19 mouse cellular contexts compared by ENCODE assay signal in genomic region chr8:127115837-127116236, GRCm38 (mm10). TPM values are rescaled to one million over a fixed set of nuclear protein-coding genes. Genes with fewer than 3 reads are reported as not detected.
"Had no signal": no experiment of that assay in that cellular context is flagged by ENCODE, and none has a peak within 500 bp of the region (broad histone marks: within the 10 kb centered on the region; RNA-seq: fewer than 3 reads in every experiment).

No protein-coding gene starts in this region.

- H3K4me1 ChIP-seq: liver, embryonic 12.5 days had no signal

- H3K4me2 ChIP-seq: kidney, embryonic 15.5 days; liver, embryonic 12.5 days; lung, embryonic 14.5 days; midbrain, embryonic 12.5 days; midbrain, embryonic 15.5 days; neural tube, embryonic 12.5 days; neural tube, embryonic 15.5 days had no signal

- H3K36me3 ChIP-seq: kidney, embryonic 15.5 days; liver, embryonic 12.5 days; midbrain, embryonic 12.5 days; midbrain, embryonic 15.5 days; neural tube, embryonic 12.5 days; neural tube, embryonic 15.5 days had no signal

- DNase-seq: kidney, adult 11 months; kidney, adult 8-10 months; kidney, postnatal 10 days; kidney, postnatal 36 days; layer of hippocampus, postnatal 36 days; lung, embryonic 14.5 days; right cerebral cortex, adult 18-20 months; right cerebral cortex, postnatal 14 days; right cerebral cortex, postnatal 4 days; thymus, adult 18-20 months; thymus, postnatal 36 days had no signal

- H3K27ac ChIP-seq: kidney, embryonic 15.5 days; left cerebral cortex, adult 2 months; liver, embryonic 12.5 days; macrophage; midbrain, embryonic 12.5 days; midbrain, embryonic 15.5 days; neural tube, embryonic 12.5 days; neural tube, embryonic 15.5 days had no signal

- H3K4me3 ChIP-seq: kidney, embryonic 15.5 days; left cerebral cortex, adult 2 months; liver, embryonic 12.5 days; midbrain, embryonic 12.5 days; midbrain, embryonic 15.5 days; neural tube, embryonic 12.5 days; neural tube, embryonic 15.5 days had no signal

- H3K9ac ChIP-seq: kidney, embryonic 15.5 days; liver, embryonic 12.5 days; lung, embryonic 14.5 days; midbrain, embryonic 12.5 days; midbrain, embryonic 15.5 days; neural tube, embryonic 12.5 days; neural tube, embryonic 15.5 days had no signal

- ATAC-seq: liver, embryonic 12.5 days; midbrain, embryonic 15.5 days had no signal

- H3K27me3 ChIP-seq: kidney, embryonic 15.5 days; liver, embryonic 12.5 days; midbrain, embryonic 12.5 days; midbrain, embryonic 15.5 days; neural tube, embryonic 12.5 days; neural tube, embryonic 15.5 days had no signal

- H3K9me3 ChIP-seq: kidney, embryonic 15.5 days; liver, embryonic 12.5 days; midbrain, embryonic 12.5 days; midbrain, embryonic 15.5 days; neural tube, embryonic 12.5 days; neural tube, embryonic 15.5 days had no signal

RNA-seq across cellular contexts. Expression of gene Pard3, which starts 52.1 kb away (rescaled TPM):
- polyA plus RNA-seq: macrophage had no signal
